Mouse (Mus musculus): ENCODE data around the gene Cttnbp2nl.

Cttnbp2nl gene

DNA sequence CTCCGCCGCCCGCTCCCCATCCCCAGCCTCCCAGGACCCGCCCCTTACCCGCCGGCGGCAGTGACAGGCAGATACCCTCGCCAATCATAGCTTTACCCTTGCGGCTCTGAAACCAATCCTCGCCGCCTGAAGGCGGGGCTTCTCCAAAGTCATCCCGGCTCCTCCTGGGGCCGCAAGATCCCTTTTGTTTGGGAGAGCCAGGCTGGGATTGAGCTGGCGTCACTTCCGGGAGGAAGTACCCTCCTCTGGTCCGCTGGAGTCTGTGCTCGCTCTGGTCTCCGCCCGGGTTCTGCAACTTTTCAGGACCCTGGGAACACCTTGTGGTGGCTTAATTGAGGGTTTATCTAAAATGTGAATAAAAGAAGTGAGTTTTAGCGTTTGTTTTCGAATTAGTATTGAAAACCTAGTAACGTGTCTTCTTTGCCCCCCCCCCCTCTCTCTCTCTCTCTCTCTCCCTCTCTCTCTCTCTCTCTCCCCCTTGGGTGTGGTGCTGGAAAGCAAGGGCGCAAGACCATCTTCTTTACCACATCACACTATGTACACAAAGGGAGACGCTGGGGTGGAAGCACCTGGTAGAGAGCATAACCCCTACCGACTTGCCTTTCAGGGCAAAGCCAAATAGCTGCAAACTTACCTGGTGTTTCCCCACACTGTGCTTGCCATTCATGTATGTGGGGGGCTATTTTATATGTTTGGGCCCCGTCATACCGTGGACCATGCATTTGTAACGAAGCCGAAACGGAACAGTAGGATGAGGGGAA, at the start of gene Cttnbp2nl:
Gene Cttnbp2nl (minus strand): TSS at position 210 of the 761 bp plus-strand sequence.
- in situ Hi-C loops (cut with MboI, MseI): loop anchor here (5.0 kb wide), 2 partner anchors 61 to 281 kb away; no protein-coding TSS in a partner anchor

DNA sequence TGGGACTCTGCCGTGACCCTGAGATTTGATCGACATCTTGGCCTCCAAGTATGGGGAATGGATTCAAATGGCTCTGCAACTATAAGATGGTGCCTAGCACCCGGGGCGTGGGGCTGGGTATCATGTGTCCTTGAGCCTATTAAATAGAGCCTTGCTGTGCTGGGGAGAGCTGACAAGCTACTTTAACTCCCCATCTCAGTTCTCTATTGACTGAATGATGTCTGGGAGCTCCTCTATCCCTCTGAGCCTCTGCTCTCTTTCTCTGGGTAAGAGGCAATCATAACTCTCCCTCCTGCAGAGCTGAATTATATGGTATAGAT, 47.3 kb upstream of the Cttnbp2nl start:
- in situ Hi-C loops (cut with MboI, MseI): no loop called here

DNA sequence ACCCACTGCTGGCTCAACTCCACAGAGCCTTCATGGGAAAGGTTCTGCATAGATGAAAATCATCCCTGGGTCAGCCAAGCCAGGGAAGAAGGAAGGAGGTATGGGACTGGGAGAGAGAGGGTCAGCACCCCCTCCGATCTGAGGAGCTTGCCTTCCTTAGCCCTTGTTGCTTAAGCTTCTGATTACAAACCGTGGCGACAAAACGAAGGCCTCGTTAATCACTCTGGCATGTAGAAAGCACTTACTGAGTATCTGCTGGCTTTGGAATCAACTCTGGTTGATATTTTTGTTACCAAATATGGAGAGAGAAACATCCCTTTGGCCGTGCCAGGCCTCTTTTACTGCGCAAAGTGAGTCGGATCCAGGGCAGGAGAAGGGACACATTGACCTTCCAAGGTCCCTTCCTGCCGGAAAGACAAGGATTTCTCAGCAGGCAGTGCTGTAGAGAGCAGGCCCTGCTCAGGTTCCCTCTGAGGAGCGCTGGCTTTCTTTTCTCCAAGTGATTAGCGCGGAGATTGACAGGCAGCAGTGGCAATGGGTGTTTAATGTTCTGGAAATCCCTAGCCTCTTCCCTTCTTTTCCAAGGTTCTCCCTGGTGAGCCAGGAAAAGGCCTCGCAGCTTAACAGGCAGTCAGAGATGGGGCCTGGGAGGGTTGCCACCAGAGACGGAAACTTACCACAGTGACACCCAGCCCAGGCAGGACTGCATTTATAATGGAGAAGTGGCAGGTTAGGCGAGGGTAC, 46.8 kb upstream of the Cttnbp2nl start:
- in situ Hi-C loops (cut with MboI, MseI): no loop called here

DNA sequence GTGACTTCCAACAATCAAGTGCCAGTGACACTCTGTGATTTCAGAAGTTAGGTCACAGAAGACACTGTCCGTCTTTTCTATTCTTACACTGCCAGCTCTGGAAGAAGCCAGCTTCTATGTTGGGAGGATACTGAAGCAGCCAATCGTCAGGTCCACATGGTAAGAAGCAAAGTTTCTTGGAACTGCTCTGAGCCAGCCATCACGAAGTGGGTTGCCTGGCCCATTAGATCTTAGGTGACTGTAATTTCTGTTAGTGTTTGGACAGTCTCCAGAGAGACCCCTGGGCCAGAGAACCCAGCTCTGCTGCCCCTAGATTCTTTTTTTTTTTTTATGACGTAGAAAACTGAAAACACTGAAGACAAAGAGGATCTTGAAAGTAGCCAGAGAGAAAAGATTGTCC, 44.6 kb upstream of the Cttnbp2nl start:
- in situ Hi-C loops (cut with MboI, MseI): no loop called here

DNA sequence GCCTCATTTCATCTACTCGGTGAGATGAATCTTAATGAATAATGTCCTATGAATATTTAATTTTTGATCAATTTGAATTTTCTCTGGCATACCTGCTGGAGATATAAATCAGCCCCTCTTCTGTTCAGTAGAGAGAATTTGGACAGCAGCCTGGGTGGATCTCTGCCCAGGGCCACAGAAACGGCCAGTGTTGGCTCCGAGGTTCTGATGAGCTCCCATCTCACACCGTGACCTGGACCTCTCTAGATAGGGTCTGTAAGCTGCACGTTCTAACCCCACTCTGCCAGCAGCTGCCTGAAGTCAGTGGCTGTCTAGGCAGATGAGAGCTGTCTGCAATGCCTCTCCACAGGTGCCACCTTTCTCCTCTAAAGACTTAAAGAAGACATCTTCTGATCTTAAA, 42.1 kb upstream of the Cttnbp2nl start:
- in situ Hi-C loops (cut with MboI, MseI): no loop called here

DNA sequence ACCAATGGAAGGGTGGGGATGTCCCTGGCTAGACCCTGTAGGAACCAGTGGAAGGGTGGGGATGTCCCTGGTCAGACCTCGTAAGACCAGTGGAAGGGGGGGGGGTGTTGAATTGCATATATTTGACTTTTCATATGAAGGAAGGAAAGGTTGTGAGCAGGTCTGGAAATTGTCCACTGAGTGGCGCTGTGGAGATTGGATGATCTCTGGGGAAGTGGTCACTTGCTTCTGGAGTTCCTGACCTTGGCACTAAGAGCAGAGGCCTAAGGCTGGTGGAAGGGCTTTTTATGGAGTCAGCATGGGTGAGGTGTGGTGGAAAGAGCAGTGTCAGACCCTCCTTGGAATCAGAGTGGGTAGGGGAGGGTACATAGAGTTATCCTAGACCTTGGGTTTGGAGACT, 41.5 kb upstream of the Cttnbp2nl start:
- in situ Hi-C loops (cut with MboI, MseI): no loop called here

DNA sequence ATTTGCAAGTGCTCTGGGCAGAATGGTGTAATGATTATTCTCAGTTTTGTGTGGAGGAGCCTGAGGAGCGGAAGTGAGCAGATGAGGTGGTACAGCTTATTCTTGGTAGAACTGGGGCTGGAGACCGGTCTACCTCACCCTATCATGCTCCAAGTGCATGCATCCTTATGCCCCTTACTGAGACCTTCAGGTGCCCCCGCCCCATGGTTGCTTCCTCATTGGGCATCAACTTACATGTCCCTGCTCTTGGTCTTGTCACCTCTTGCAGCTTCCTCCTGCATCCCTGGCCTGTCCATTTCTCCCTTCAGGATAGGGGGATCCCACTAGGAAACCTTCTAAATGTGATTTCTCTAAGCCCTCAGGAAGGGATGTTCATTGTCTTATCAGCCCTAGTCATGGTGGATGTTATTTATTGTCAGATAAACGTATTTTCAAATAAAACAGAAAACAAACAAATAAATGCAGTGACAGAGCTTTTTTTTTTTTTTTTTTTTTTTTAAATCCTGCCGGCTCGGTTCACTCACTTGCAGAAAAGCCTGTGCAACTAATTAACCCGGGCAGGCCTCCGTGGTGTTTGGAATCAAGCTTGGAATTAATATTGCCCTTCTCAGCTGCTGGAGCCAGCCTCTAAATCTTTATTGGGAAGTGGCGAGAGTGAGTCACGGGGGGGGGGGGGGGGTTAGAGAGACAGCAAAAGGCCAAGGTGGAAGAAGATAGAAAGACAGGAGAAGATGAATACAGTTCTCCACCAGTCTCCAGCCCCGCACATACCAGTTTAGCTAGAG, 40.0 kb upstream of the Cttnbp2nl start:
- in situ Hi-C loops (cut with MboI, MseI): no loop called here

DNA sequence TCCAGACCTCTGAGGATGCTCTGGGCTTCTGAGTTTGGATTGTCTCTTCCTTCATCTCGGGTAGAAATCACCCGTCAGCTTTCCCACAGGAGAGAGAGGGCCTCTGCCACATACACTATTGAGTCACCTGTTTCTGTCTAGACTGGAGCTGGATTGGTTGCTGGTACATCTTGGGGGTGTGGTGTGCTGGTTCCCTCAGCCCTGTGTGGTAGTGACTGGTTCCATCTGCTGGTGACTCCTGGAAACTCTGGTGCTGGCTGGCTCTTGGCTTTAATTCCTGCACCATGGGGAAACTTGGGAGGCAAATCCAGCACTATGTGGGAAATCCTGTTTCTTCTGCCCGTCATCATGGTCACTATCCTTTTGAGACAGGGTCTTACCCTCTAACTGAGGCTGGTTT, 38.0 kb upstream of the Cttnbp2nl start:
- in situ Hi-C loops (cut with MboI, MseI): no loop called here

DNA sequence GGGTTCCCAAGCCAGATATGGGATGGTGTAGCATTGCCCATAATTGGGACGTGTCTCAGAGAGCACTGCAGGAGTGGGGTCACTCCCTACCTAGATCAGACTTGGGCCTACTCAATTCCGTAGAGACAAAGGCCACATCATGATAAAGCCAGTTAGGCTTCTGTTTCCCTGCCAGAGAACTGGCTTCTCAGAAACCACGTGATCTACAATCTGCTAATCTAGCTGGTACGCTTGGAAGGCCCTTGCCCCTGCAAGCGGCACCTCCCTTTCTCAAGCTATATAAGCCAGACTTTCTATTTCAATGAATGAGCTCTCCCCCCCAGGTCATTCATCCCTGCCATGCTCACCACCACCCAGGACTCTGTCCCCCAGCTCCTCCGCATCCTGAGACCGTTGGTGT, 37.2 kb upstream of the Cttnbp2nl start:
- in situ Hi-C loops (cut with MboI, MseI): no loop called here

DNA sequence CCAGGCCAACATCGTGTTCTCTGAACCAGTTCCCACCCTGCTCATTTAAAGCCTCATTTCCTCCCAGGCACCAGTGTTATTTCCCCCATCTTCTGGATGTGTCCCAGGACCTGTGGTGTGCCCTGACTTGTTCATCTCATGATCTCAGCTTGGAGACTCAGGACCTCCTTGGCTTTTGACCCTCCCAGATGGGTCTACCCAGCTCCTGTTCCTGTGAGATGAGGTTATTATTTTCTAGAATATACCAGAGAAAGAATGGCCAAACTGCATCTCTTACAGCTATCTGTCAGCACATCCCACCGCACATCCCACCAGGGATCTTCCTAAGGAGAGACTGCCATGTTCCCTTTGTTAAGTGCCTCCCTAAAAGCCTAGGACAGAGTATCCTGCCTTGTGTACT, 35.7 kb upstream of the Cttnbp2nl start:
- in situ Hi-C loops (cut with MboI, MseI): no loop called here

DNA sequence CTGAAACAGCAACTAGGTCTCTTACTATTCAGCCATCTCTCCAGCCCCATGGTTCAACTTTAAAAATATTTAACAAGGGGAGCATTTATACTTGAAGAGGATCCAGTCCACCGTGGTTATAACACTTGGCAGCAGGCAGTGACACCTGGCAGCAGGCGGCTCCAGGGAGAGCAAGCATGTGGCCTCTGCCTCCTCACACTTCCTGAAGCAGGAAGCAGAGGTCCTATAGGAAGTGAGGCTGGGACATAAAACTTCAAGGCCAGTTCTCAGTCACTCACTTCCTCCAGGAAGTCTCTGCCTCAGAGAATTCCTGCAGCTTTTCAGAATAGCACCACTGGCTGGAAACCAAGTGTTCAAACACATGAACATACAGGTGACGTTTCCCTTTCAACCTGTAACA, 34.4 kb upstream of the Cttnbp2nl start:
- in situ Hi-C loops (cut with MboI, MseI): no loop called here

DNA sequence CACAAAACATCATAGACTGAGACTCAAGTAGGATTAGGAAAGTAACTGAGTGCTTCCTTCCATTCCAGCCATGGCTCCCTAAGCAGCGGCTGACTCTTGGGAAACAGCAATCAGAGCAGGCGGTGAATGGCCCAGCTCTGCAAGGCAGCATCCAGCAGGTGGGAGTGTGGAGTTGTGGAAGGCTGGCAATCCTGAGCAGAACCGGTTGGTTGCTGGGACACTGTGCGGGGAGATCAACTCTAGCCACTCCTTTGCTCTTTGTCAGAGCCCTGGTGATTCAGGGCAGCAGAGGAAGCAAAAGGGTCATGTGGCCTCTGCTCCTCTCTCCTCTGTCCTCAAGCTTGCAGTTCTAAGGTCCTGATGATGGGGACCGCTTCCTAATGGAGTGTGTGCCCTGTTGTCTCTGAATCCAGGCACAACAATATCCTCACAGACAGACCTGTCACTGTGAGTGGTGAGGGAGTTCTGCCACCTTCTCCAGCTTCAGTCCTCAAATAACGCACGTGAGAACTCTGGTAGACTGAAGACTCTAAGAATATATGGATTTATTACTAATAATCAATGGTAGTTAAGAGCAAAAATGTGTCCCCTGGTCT, 25.4 kb upstream of the Cttnbp2nl start:
- in situ Hi-C loops (cut with MboI, MseI): no loop called here

DNA sequence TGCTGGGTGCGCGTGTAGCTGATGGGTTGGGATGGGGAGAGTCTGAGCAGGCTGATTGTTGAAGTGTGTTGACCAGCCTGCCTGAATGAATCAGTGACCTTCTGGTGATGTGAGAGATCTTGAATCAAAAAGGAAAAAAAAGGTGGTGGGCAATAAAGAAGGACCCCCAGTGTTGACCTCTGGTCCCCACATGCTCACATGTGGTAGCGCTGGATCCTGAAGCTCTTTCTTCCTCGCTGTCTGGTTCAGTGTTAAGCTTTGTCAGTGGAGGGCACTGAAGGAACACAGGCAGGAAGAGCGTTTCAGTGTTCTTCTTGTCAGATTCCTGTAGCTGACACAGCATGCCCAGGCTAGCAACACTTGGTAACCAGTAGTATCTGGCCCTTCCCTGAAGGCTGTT, 22.9 kb upstream of the Cttnbp2nl start:
- in situ Hi-C loops (cut with MboI, MseI): no loop called here

DNA sequence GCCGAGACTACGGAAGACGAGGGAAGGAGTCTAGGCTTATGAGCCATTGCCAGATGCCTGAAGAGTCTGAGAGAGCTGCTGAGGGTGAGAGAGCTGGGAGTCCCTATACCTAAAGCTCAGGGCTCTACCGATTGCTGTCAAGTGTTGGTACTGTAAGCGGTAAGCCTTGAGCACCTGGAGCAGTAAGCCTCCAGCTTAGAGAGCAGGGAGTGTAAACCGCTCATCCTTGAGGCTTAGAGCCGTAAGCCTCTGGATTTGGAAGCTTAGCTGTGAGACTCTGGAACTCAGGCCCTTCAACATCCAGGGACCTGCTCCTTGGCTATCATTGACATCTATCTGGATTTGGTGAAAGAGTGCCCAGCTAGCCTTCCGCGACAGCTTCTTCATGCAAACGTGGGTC, 19.6 kb upstream of the Cttnbp2nl start:
- in situ Hi-C loops (cut with MboI, MseI): no loop called here

DNA sequence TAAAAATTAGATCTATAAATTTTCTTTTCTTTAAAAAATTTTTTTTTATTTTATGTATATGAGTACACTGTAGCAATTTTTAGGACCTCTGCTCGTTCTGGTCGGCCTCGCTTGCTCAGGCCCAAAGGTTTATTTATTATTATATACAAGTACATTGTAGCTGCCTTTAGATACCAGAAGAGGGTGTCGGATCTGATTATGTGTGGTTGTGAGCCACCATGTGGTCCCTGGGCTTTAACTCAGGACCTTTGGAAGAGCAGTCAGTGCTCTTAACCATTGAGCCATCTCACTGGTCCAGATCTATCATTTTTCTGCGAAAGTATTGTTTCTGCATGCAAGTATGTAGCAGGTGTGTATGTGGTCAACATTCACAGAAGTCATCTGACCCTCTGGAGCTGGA, 18.3 kb upstream of the Cttnbp2nl start:
- in situ Hi-C loops (cut with MboI, MseI): no loop called here

DNA sequence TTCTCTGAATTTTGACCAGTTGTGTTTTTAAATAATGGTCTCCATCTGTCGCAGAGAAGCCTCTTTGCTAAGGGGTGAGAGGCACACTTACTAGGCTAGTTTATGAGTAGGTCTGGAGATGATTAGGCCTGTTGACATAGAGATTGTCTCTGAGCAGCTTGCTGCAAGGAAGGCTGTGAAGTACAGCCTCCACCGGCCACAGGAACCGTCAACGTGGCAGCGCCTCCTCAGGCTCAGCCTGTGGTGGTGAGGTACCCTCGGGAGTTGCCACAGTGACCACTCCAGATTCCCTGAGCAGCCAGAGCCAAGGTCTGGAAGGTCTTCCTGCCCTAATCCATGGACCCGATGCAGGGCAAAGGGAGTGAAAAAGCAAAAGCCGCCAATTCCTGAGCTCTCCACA, 17.6 kb upstream of the Cttnbp2nl start:
- in situ Hi-C loops (cut with MboI, MseI): no loop called here

DNA sequence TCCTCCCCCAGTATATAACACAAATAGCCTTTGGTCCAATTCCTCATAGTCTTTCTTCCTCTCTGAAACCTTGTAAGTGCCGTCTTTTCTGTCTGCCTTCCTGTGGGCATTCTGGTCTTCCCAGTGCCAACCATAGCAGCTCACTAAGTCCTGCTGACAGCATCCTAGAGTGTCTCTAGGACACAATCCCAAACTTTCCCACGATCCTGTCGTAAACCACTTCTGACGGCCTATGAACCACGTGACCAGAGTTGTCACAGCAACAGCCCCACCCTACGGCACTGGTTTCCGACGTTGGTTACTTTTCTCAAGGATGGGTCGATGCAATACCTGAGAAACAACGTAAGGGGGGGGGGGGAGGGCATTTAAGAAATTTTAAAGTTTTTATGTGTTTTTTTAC, 13.6 kb upstream of the Cttnbp2nl start, which contains the start of gene 4930564D02Rik:
Gene 4930564D02Rik (plus strand): TSS at position 301 of the 400 bp plus-strand sequence.
- in situ Hi-C loops (cut with MboI, MseI): no loop called here

DNA sequence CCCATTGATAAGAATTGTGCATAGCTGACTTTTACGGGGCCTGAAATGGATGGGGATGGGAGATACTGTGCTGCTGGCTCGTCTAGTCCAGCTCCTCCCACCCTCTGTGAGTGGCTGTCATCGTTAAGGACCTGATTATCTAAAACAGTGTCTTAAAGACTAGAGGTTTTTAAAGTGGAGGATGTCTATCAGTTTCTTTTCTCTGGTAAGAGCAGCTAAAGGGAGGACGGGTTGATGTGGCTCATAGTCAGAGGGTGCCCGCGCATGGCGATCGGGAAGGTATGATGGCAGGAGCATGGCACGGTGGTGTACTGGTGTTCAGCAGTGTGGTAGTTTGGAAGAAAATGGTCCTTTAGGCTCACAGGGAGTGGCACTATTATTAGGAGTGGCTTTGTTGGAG, 9.7 kb upstream of the Cttnbp2nl start:
- in situ Hi-C loops (cut with MboI, MseI): no loop called here

DNA sequence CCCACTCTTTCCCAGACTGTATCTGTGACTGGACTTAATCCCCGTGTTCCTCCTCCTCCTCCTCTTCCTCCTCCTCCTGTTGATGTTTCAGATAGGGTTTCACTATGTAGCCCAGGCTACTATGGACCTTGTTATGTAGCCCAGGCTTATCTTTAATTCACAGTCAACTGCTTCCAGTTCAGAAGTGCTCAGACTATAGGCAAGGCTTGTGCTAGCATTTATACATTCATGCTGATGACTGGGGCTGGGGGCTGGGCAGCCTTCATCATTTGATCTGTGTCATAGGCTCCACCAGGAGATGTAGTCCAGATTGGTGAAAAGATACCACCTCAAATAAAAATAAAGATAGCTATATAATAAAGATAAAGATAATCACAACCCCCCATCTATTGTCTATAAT, 9.0 kb upstream of the Cttnbp2nl start:
- in situ Hi-C loops (cut with MboI, MseI): no loop called here

DNA sequence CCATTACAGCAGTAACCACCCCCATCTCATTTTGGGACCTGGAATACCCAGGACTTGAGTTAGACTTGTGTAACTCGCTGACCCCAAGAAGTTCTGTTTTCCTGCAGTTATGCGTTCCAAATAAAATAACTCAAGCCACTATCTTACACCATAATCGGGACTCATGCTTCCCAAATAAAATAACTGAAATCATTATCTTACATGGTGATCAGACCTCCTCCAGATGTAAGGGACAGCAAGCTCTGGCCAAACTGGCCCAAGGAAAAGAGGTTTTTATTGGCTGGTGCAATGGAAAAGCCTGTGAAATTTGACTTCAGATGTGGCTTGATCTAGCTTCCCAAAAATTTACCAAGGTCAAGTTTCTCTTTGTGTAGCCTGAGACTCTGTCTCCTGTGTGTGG, 8.6 kb upstream of the Cttnbp2nl start:
- in situ Hi-C loops (cut with MboI, MseI): no loop called here

DNA sequence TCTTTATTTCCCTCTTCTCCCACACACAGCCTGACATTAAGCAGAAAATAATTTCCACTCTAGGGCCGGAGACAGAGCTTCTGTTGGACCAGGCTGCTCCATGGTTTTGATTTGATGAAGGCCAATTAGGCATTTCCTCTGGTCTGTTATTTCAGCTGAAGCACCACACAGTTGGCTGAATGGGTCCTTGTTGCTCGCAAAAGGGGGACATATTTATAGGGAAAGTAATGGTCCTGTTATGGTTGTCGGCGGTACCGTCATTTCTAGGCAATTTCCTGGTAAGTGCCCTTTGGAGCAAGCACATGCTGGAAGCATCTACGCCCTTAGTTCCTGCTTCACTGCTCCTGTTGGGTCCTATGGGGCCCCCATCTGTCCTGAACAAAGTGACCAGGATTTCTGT, 8.0 kb upstream of the Cttnbp2nl start:
- in situ Hi-C loops (cut with MboI, MseI): no loop called here

DNA sequence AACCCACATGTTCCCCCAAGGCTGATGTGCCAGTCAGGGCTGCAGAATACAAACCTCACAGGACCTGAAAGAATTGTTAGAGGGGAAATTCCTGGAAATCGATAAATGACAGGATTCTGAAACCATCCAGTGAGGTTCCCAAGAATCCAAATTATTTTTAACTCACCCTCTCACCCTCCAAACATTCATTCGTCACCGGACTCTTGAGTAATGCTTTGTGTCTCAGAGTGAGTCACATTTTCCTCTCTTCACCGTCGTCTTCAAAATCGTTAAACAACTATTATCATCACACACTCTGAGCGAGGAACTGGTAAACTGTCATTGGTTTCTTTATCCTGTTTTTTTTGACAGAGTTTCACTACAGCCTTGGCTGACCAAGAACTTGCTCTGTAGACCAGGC, 7.0 kb upstream of the Cttnbp2nl start:
- in situ Hi-C loops (cut with MboI, MseI): no loop called here

Measured in T-helper 1 cell (primary cell).